Mouse (Mus musculus): ENCODE measurements around the gene Rassf1. TPM values are rescaled to one million over a fixed set of nuclear protein-coding genes. Genes with fewer than 3 reads are reported as not detected.

Gene Rassf1
- polyA plus RNA-seq, 1 experiment from 2014 or later, result 15.8 TPM

DNA sequence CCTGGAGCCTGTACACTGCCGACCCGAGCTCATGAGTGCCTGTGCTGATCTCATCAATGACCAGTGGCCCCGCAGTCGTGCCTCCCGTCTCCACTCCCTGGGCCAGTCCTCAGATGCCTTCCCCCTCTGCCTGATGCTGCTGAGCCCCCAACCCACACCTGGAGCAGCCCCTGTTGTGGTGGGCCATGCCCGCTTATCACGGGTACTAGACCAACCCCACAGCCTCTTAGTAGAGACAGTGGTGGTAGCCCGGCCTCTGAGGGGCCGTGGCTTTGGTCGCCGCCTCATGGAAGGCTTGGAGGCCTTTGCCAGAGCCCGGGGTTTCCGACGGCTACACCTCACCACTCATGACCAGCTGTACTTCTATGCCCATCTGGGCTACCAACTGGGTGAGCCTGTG is 31.8 kb downstream of the Rassf1 start:
- 87% methylated on average over 14 of the region's 14 CpGs for WGBS (ENCODE audit: insufficient replicate concordance)
- Histone ChIP-seq H3K4me2 (no peak overlapping the region), H3K9ac (no peak overlapping the region), H3K9me3 (replicated peaks) (no peaks in the 10 kb centered on the region), H3K4me1 (replicated peaks) (peaks cover 83% of the 10 kb centered on the region), H3K27ac (replicated peaks) (peak overlapping the region; percentile 96; the same call in 1 of the 2 replicates), H3K36me3 (replicated peaks) (peaks cover 22% of the 10 kb centered on the region), H3K27me3 (no peaks in the 10 kb centered on the region), H3K4me3 (replicated peaks) (no peak overlapping the region)
- ATAC-seq (ENCODE audit: insufficient read depth), result no peak

DNA sequence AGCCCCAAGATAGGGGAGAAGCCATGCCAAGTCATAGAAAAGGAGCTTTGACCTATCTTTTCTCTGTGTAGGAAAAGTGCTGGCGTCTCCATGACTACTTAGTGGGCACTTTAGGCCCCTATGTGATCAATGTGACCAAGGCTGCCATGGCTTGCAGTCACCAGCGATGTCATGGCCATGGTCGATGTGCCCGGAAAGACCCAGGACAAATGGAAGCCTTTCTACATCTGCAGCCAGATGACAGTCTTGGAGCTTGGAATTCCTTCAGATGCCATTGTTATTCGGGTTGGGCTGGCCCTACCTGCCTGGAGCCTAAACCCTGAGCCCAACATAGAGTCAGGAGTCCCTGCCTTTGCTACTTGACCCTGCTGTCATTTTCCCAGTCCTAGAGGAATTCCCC is 35.1 kb downstream of the Rassf1 start:
- Histone ChIP-seq H3K9ac (peak overlapping the region; percentile 57), H3K4me1 (replicated peaks) (peaks cover 86% of the 10 kb centered on the region), H3K27me3 (no peaks in the 10 kb centered on the region), H3K9me3 (replicated peaks) (no peaks in the 10 kb centered on the region), H3K36me3 (replicated peaks) (peaks cover 47% of the 10 kb centered on the region), H3K27ac (replicated peaks) (peak overlapping the region; percentile 96), H3K4me2 (peak overlapping the region; percentile 82), H3K4me3 (replicated peaks) (peak overlapping the region; percentile 78)
- no peak for ATAC-seq (ENCODE audit: insufficient read depth)
- 77% methylated on average over 5 of the region's 5 CpGs for WGBS (ENCODE audit: insufficient replicate concordance)

DNA sequence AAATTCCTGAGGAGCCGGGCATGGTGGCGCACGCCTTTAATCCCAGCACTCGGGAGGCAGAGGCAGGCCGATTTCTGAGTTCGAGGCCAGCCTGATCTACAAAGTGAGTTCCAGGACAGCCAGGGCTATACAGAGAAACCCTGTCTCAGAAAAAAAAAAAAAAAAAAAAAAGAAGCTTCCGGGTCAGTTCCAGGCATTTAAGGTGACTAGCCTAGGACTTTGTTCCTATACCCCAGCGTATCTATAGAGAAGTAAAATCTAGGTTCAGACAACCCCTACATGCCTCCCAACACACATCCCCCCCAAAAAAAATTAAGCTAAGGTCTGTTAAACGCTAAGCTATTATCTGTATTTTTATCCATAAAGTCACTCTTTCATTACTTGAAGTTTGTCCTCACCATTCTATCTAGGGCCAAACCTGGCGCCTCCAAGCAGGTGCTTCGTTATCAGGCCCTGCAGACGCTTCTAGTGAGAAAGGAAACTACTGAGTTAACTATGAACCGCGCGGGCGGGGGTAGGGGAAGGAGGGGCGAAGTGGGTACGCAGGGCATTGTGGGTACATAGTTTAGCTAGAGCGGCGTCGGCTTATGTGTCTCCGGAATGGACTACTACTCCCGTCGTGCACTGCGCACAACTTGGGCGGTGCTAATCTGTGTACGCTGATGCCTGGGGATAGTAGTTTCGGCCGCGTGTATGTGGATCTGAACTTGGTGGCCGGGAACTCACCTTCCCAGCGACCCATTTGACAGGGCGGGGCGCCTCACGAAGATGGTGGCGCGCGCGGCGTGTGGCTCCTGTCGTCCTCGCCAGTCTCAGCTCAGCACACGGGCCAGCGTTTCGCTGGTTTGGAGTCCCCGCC is 35.8 kb downstream of the Rassf1 start, which contains the start of gene Ifrd2:
Gene Ifrd2 (plus strand): TSS at position 669 of the 859 bp plus-strand sequence.
- no peaks in the 10 kb centered on the region for H3K27me3 ChIP-seq
- no peaks in the 10 kb centered on the region for H3K9me3 ChIP-seq (replicated peaks)
- ATAC-seq (ENCODE audit: insufficient read depth), result peak; percentile 93
- H3K27ac ChIP-seq (replicated peaks), result peak within 1 kb of the TSS; percentile 96
- H3K36me3 ChIP-seq (replicated peaks), result peaks cover 54% of the 10 kb centered on the region
- H3K4me3 ChIP-seq (replicated peaks), result peak within 1 kb of the TSS; percentile 78
- peaks cover 82% of the 10 kb centered on the region for H3K4me1 ChIP-seq (replicated peaks)
- peak within 1 kb of the TSS; percentile 82 for H3K4me2 ChIP-seq
- H3K9ac ChIP-seq, result peak within 1 kb of the TSS; percentile 83
- WGBS (ENCODE audit: insufficient replicate concordance), result 8% methylated on average over 46 of the region's 46 CpGs

DNA sequence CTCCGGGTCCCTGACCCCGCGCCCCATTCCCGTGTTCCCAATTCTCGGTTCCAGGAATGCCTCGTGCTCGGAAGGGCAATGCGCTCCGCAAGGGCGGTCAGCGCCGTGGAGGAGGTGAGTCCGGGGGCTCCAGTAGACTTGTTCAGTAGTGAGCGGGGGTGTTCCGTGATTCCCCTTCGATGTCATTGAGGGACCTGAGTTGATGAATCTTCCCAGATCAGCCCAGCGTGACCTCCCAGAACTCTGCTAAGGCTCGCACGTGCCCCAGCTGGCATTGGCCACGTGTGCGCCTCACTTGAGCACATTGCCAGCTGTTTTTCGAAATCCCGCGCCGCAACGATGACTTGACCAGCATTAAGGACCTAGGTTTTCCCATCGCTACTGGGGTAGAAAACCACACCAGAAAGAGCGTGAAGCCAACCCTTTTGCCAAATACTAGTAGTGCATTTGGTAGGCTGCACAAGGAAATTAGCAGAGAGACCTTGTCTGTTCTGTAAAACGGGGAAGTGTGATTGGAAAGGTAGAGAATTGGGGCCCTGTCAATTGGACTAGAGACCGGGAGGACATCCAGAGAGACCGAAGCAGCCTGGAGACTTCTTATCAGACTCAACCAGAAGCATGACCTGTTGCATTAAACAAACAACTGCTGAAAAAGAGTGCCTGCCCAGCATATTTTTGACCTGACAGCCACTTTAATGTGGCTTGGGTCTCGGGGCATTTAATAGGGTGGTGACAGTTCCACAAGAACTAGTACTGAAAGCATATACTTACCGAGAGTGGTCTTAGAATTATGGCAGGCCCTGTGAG is 36.7 kb downstream of the Rassf1 start:
- peak; percentile 10 for ATAC-seq (ENCODE audit: insufficient read depth)
- peaks cover 60% of the 10 kb centered on the region for H3K36me3 ChIP-seq (replicated peaks)

DNA sequence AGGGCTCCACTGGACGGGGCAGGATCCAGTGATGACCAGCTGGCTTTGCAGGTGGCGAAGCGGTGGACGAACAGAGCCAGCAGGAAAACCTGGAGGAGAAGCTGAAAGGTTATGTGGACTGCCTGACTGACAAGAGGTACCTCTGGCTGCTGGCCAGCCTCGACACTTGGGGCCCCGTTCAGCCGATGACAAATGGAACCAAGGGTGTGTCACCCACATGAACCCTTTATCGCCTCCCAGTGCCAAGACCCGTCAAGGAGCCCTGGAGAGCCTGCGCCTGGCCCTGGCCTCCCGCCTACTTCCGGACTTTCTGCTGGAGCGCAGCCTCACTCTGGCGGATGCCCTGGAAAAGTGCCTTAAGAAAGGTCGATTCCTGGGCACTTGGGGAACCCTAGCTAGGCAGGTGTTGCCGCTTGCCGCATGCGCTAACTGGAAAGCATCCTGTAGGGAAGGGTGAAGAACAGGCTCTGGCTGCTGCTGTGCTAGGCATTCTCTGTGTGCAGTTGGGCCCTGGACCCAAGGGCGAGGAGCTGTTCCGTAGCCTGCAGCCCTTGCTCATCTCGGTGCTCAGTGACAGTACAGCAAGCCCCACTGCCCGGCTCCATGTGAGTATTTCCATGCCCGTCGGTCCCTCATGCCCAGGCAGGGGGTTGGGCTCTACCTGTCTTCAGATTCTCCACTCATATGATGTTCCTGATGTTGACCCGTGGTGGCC is 38.9 kb downstream of the Rassf1 start:
- H3K27ac ChIP-seq (replicated peaks), result peak overlapping the region; percentile 96
- H3K9ac ChIP-seq, result peak overlapping the region; percentile 83
- H3K4me1 ChIP-seq (replicated peaks), result peaks cover 57% of the 10 kb centered on the region
- no peaks in the 10 kb centered on the region for H3K27me3 ChIP-seq
- peak overlapping the region; percentile 78 for H3K4me3 ChIP-seq (replicated peaks)
- peak; percentile 6; the same call in 1 of the 2 replicates for ATAC-seq (ENCODE audit: insufficient read depth)
- H3K4me2 ChIP-seq, result peak overlapping the region; percentile 82
- 68% methylated on average over 25 of the region's 25 CpGs for WGBS (ENCODE audit: insufficient replicate concordance)
- peaks cover 62% of the 10 kb centered on the region for H3K36me3 ChIP-seq (replicated peaks)
- no peaks in the 10 kb centered on the region for H3K9me3 ChIP-seq (replicated peaks)

More for the DNA sequence above, 36.7 kb downstream of the Rassf1 start:
- Histone ChIP-seq H3K9ac (peak overlapping the region; percentile 83), H3K27ac (replicated peaks) (peak overlapping the region; percentile 96), H3K27me3 (no peaks in the 10 kb centered on the region), H3K4me1 (replicated peaks) (peaks cover 75% of the 10 kb centered on the region), H3K4me2 (peak overlapping the region; percentile 82), H3K9me3 (replicated peaks) (no peaks in the 10 kb centered on the region), H3K4me3 (replicated peaks) (peak overlapping the region; percentile 78)
- WGBS (ENCODE audit: insufficient replicate concordance), result 2% methylated on average over 33 of the region's 33 CpGs

DNA sequence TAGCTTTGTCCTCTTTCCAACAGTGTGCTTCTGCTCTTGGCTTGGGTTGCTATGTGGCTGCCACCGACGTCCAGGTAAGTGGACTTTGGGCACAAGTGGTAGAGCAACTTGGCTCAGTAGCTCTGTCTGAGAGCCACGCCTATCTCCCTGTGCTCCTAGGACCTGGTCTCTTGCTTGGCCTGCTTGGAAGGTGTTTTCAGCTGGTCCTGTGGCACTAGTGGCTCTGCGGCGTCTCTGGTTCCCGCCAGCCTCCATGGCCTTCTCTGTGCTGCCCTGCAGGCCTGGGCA is 39.4 kb downstream of the Rassf1 start:
- H3K4me3 ChIP-seq (replicated peaks), result peak overlapping the region; percentile 78
- H3K27ac ChIP-seq (replicated peaks), result peak overlapping the region; percentile 96
- 86% methylated on average over 6 of the region's 6 CpGs for whole genome bisulfite sequencing (ENCODE audit: insufficient replicate concordance)
- no peak for ATAC-seq (ENCODE audit: insufficient read depth)
- peak overlapping the region; percentile 83 for H3K9ac ChIP-seq
- H3K9me3 ChIP-seq (replicated peaks), result no peaks in the 10 kb centered on the region
- peaks cover 52% of the 10 kb centered on the region for H3K4me1 ChIP-seq (replicated peaks)
- peak overlapping the region; percentile 82 for H3K4me2 ChIP-seq
- no peaks in the 10 kb centered on the region for H3K27me3 ChIP-seq
- peaks cover 61% of the 10 kb centered on the region for H3K36me3 ChIP-seq (replicated peaks)

GRCm38 (mm10) chr9:107593101-107593976 is 42.0 kb downstream of the Rassf1 start:
- ATAC-seq (ENCODE audit: insufficient read depth), result no peak
- H3K4me2 ChIP-seq, result no peak overlapping the region
- WGBS (ENCODE audit: insufficient replicate concordance), result 88% methylated on average over 11 of the region's 11 CpGs
- peaks cover 61% of the 10 kb centered on the region for H3K36me3 ChIP-seq (replicated peaks)
- H3K27me3 ChIP-seq, result no peaks in the 10 kb centered on the region
- H3K4me1 ChIP-seq (replicated peaks), result peaks cover 55% of the 10 kb centered on the region
- H3K27ac ChIP-seq (replicated peaks), result no peak overlapping the region
- H3K9me3 ChIP-seq (replicated peaks), result no peaks in the 10 kb centered on the region
- H3K4me3 ChIP-seq (replicated peaks), result no peak overlapping the region
- no peak overlapping the region for H3K9ac ChIP-seq

GRCm38 (mm10) chr9:107594281-107595062 is 43.1 kb downstream of the Rassf1 start:
- no peaks in the 10 kb centered on the region for H3K9me3 ChIP-seq (replicated peaks)
- peaks cover 52% of the 10 kb centered on the region for H3K4me1 ChIP-seq (replicated peaks)
- H3K4me2 ChIP-seq, result no peak overlapping the region
- WGBS (ENCODE audit: insufficient replicate concordance), result 85% methylated on average over 8 of the region's 8 CpGs
- no peak overlapping the region for H3K4me3 ChIP-seq (replicated peaks)
- peaks cover 9% of the 10 kb centered on the region for H3K27me3 ChIP-seq
- no peak for ATAC-seq (ENCODE audit: insufficient read depth)
- H3K36me3 ChIP-seq (replicated peaks), result peaks cover 55% of the 10 kb centered on the region
- H3K9ac ChIP-seq, result no peak overlapping the region
- H3K27ac ChIP-seq (replicated peaks), result no peak overlapping the region

GRCm38 (mm10) chr9:107596619-107597569 is 45.5 kb downstream of the Rassf1 start:
- no peak overlapping the region for H3K4me2 ChIP-seq
- H3K36me3 ChIP-seq (replicated peaks), result peaks cover 31% of the 10 kb centered on the region
- H3K27me3 ChIP-seq, result peaks cover 31% of the 10 kb centered on the region
- no peak overlapping the region for H3K9ac ChIP-seq
- peak overlapping the region; percentile 5; the same call in 1 of the 2 replicates for H3K27ac ChIP-seq (replicated peaks)
- peaks cover 43% of the 10 kb centered on the region for H3K4me1 ChIP-seq (replicated peaks)
- H3K4me3 ChIP-seq (replicated peaks), result no peak overlapping the region
- 74% methylated on average over 11 of the region's 11 CpGs for WGBS (ENCODE audit: insufficient replicate concordance)
- ATAC-seq (ENCODE audit: insufficient read depth), result no peak
- no peaks in the 10 kb centered on the region for H3K9me3 ChIP-seq (replicated peaks)

All from liver, embryonic 15.5 days (tissue).